Mouse (Mus musculus): ENCODE data around the gene Gm12166. TPM values are rescaled to one million over a fixed set of nuclear protein-coding genes. Genes with fewer than 3 reads are reported as not detected.
"Not testable (repeated sequence)": the region's sequence is repeated elsewhere in the genome, so short reads cannot be mapped to it uniquely, and the experiment has no call there.

The Gm12166 gene
- polyA plus RNA-seq, 1 experiment from 2014 or later, result 2.6 TPM

DNA sequence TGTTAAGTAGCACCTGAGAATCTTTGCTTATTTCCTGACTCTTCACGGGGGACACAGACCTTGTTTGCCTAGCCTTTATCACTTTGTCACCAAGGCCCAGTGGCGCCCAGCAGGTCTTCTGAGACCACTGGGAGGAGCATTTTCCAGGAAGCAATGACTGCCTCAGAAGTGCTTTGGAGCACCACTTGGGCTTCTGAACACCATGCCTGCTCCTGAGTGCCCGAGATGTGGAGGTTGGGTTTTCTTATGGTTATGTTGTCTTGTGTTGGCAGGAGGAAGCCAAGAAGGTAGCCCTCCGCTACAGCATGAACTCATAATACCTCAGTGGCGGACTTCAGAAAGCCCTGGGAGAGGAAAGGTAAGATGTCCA lies 8.5 kb upstream of the Gm12166 start:
- whole genome bisulfite sequencing, result 81% methylated on average over 5 of the region's 5 CpGs
- H3K9ac ChIP-seq, result no peak overlapping the region
- H3K27ac ChIP-seq, result no peak overlapping the region
- H3K4me1 ChIP-seq, result peaks cover 21% of the 10 kb centered on the region
- 0 out of 2 replicates have a peak, but pooled peaks cover 3% of the 10 kb centered on the region for H3K27me3 ChIP-seq
- no peaks in the 10 kb centered on the region for H3K9me3 ChIP-seq (replicated peaks)
- H3K4me2 ChIP-seq, result no peak overlapping the region
- ATAC-seq, result no peak
- no peak overlapping the region for H3K4me3 ChIP-seq
- H3K36me3 ChIP-seq (ENCODE audit: poor library complexity, severe bottlenecking), result peaks cover 5% of the 10 kb centered on the region; the same call in 1 of the 2 replicates

GRCm38 (mm10) chr11:46059887-46060650 lies 7.9 kb upstream of the Gm12166 start:
- Histone ChIP-seq H3K36me3 (ENCODE audit: poor library complexity, severe bottlenecking) (0 out of 2 replicates have a peak, but pooled peaks cover 5% of the 10 kb centered on the region), H3K9me3 (replicated peaks) (no peaks in the 10 kb centered on the region), H3K4me2 (no peak overlapping the region), H3K4me3 (no peak overlapping the region), H3K9ac (no peak overlapping the region), H3K4me1 (peaks cover 16% of the 10 kb centered on the region), H3K27me3 (0 out of 2 replicates have a peak, but pooled peaks cover 3% of the 10 kb centered on the region), H3K27ac (no peak overlapping the region)
- no peak for ATAC-seq
- 80% methylated on average over 8 of the region's 8 CpGs for WGBS

DNA sequence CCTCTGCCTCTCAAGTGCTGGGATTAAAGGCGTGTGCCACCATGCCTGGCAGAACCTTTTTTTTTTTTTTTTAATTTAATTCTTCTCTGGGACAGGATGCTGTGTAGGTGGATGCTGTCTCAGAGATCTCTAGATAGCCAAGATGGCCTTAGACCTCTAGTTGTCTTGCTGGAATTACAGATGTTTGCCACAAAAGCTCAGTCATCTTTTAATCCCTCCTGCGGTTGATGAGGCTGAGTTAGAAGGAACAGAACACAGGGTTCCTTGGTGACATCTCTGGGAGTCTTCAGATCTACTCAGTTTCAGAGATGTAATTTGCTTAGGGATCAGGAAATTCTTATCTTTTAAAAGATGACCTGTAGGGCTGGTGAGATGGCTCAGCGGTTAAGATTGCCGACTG lies 6.8 kb upstream of the Gm12166 start:
- Histone ChIP-seq H3K9ac (no peak overlapping the region), H3K27ac (no peak overlapping the region), H3K4me3 (no peak overlapping the region), H3K27me3 (0 out of 2 replicates have a peak, but pooled peaks cover 3% of the 10 kb centered on the region), H3K9me3 (replicated peaks) (no peaks in the 10 kb centered on the region), H3K4me2 (no peak overlapping the region), H3K36me3 (ENCODE audit: poor library complexity, severe bottlenecking) (0 out of 2 replicates have a peak, but pooled peaks cover 5% of the 10 kb centered on the region), H3K4me1 (peaks cover 10% of the 10 kb centered on the region)
- WGBS, result 93% methylated on average over 4 of the region's 4 CpGs
- no peak for ATAC-seq

DNA sequence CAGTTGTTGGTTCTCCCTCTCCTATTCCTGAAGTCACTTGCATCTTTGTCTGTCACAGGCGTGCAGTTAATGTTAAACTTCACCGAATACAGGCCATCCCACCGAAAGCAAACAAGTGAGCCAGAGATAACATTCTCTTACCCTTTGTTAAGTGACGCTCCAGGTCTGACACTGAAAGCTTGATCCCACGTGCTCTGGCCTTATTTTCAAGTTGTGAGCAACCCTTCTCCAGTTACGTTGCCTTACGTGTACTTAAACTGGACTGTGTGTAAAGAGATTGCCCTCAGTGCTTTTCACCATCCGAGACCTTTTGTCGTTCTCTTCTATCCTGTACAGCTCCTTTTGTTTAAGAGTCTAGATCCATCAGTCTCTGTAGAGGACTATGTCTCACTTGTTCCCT lies 5.9 kb upstream of the Gm12166 start:
- Histone ChIP-seq H3K27ac (no peak overlapping the region), H3K4me1 (peaks cover 10% of the 10 kb centered on the region), H3K9ac (no peak overlapping the region), H3K4me2 (peak overlapping the region; percentile 70; the same call in 1 of the 2 replicates), H3K27me3 (0 out of 2 replicates have a peak, but pooled peaks cover 3% of the 10 kb centered on the region), H3K36me3 (ENCODE audit: poor library complexity, severe bottlenecking) (0 out of 2 replicates have a peak, but pooled peaks cover 5% of the 10 kb centered on the region), H3K9me3 (replicated peaks) (no peaks in the 10 kb centered on the region), H3K4me3 (no peak overlapping the region; the same call in 1 of the 2 replicates)
- 58% methylated on average over 9 of the region's 9 CpGs for WGBS
- ATAC-seq, result no peak

DNA sequence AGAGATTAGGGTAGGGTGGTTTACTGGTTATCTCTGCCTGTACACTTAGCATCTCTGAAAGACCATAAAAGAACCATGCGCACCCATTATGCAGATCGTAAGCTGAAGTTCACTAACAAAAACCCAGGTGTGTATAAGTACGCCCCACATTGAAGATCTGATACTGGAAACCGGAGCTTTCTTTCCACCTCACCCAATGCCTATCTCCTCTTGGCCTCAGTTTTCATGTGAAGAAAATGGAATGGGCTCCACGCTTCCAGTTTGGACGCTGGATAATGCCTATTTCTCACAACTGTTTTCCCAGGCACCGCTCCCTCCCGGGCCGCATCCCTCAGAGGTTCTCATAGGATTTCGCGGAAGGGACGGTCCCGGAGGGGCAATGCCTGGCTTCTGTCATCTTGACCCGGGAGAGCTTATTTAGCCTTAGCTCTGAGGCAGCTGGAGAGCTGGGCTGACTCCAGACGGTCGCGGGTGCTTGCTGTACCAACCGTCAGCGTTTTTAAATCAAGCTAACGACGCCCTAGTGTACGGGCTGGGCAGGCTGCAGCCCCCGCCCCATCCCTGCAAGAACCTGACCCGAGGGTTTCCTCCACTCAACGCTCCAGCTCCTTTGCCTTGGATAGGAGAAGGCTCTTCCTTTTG lies 4.8 kb upstream of the Gm12166 start:
- peak overlapping the region; percentile 68 for H3K4me3 ChIP-seq
- peaks cover 10% of the 10 kb centered on the region for H3K4me1 ChIP-seq
- peak overlapping the region; percentile 82; the same call in 1 of the 2 replicates for H3K27ac ChIP-seq
- WGBS, result 3% methylated on average over 25 of the region's 25 CpGs
- ATAC-seq, result peak; percentile 12; the same call in 1 of the 2 replicates
- 0 out of 2 replicates have a peak, but pooled peaks cover 5% of the 10 kb centered on the region for H3K36me3 ChIP-seq (ENCODE audit: poor library complexity, severe bottlenecking)
- 0 out of 2 replicates have a peak, but pooled peaks cover 3% of the 10 kb centered on the region for H3K27me3 ChIP-seq
- peak overlapping the region; percentile 70 for H3K4me2 ChIP-seq
- peak overlapping the region; percentile 89 for H3K9ac ChIP-seq
- H3K9me3 ChIP-seq (replicated peaks), result no peaks in the 10 kb centered on the region

GRCm38 (mm10) chr11:46055896-46056769 lies 4.0 kb upstream of the Gm12166 start, which contains the start of gene Adam19:
Gene Adam19 (plus strand): TSS chr11:46055992.
- peak; percentile 92 for ATAC-seq
- H3K4me2 ChIP-seq, result peak within 1 kb of the TSS; percentile 70
- H3K4me3 ChIP-seq, result peak within 1 kb of the TSS; percentile 68
- peaks cover 10% of the 10 kb centered on the region for H3K4me1 ChIP-seq
- H3K9ac ChIP-seq, result peak within 1 kb of the TSS; percentile 89
- peak within 1 kb of the TSS; percentile 82 for H3K27ac ChIP-seq
- 0 out of 2 replicates have a peak, but pooled peaks cover 5% of the 10 kb centered on the region for H3K36me3 ChIP-seq (ENCODE audit: poor library complexity, severe bottlenecking)
- H3K9me3 ChIP-seq (replicated peaks), result no peaks in the 10 kb centered on the region
- 0 out of 2 replicates have a peak, but pooled peaks cover 3% of the 10 kb centered on the region for H3K27me3 ChIP-seq
- under 1% methylated on average over 50 of the region's 51 CpGs for WGBS

GRCm38 (mm10) chr11:46054911-46055895 lies 3.1 kb upstream of the Gm12166 start:
- ATAC-seq, result peak; percentile 60
- H3K36me3 ChIP-seq (ENCODE audit: poor library complexity, severe bottlenecking), result no peaks in the 10 kb centered on the region
- H3K9me3 ChIP-seq (replicated peaks), result no peaks in the 10 kb centered on the region
- H3K27me3 ChIP-seq, result 0 out of 2 replicates have a peak, but pooled peaks cover 3% of the 10 kb centered on the region
- peak overlapping the region; percentile 89 for H3K9ac ChIP-seq
- peak overlapping the region; percentile 68 for H3K4me3 ChIP-seq
- H3K4me1 ChIP-seq, result peaks cover 10% of the 10 kb centered on the region
- H3K27ac ChIP-seq, result peak overlapping the region; percentile 82
- WGBS, result 26% methylated on average over 13 of the region's 13 CpGs
- peak overlapping the region; percentile 70 for H3K4me2 ChIP-seq

DNA sequence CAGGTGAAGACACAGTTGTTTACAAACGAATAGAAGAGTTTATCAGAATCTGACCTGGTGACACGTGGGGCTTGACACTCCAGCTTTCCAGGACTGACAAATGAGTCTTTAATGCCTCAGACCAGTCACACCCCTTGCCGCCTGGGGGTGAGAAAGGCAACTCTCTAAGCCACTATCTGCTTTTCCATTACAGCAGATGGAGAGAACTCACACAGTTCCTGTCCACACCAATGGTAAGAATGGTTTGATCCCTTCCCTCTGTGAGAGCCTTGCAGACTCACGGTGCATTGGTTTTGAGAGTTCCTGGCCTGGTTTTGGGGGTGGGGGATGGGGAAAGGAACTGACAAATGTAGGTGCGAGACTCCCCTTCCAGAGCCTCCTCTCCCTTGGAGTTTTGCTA lies 2.2 kb upstream of the Gm12166 start:
- H3K36me3 ChIP-seq (ENCODE audit: poor library complexity, severe bottlenecking), result no peaks in the 10 kb centered on the region
- H3K27ac ChIP-seq, result no peak overlapping the region
- 51% methylated on average over 5 of the region's 5 CpGs for WGBS
- no peak overlapping the region for H3K9ac ChIP-seq
- peaks cover 10% of the 10 kb centered on the region for H3K4me1 ChIP-seq
- 0 out of 2 replicates have a peak, but pooled peaks cover 3% of the 10 kb centered on the region for H3K27me3 ChIP-seq
- ATAC-seq, result no peak
- H3K4me2 ChIP-seq, result no peak overlapping the region
- no peak overlapping the region for H3K4me3 ChIP-seq
- H3K9me3 ChIP-seq (replicated peaks), result no peaks in the 10 kb centered on the region

- WGBS, result 92% methylated on average over 3 of the region's 3 CpGs
- H3K27me3 ChIP-seq; ATAC-seq; H3K36me3 ChIP-seq (ENCODE audit: poor library complexity, severe bottlenecking); H3K4me3 ChIP-seq; H3K9me3 ChIP-seq (replicated peaks); H3K27ac ChIP-seq; H3K4me2 ChIP-seq; H3K9ac ChIP-seq: not testable (repeated sequence)
- H3K4me1 ChIP-seq, result peaks cover 10% of the 10 kb centered on the region
Observed at GRCm38 (mm10) chr11:46053457-46053856, 1.3 kb upstream of the Gm12166 start.

DNA sequence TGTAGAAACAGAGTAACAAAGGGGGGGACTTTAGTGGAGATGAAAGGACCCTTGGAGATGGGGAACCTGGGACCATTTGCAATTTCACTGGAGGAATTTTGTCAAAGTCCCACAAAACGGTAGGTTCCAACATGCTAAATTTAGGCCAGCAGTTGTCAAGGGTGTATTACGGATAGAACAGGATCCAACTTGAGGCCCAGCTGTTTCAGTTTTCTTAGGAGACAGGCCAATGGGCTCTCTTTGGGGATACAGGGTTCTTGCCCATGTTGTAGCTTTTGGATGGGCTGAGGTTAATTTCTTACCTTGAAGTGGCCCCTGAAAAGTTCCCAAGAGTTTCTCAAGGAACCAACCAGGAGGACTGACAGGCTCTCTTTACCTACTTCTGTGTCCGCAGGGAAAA lies 4.9 kb downstream of the Gm12166 start:
- Histone ChIP-seq H3K27me3 (no peaks in the 10 kb centered on the region), H3K9me3 (replicated peaks) (no peaks in the 10 kb centered on the region), H3K36me3 (ENCODE audit: poor library complexity, severe bottlenecking) (no peaks in the 10 kb centered on the region), H3K4me1 (no peaks in the 10 kb centered on the region), H3K4me2 (no peak overlapping the region), H3K4me3 (no peak overlapping the region), H3K9ac (no peak overlapping the region), H3K27ac (no peak overlapping the region)
- ATAC-seq, result no peak
- WGBS, result 96% methylated on average over 3 of the region's 3 CpGs

All from forebrain, embryonic 13.5 days (tissue).